Mouse (Mus musculus): ENCODE measurements around the gene Ccnb2.

Gene Ccnb2

DNA sequence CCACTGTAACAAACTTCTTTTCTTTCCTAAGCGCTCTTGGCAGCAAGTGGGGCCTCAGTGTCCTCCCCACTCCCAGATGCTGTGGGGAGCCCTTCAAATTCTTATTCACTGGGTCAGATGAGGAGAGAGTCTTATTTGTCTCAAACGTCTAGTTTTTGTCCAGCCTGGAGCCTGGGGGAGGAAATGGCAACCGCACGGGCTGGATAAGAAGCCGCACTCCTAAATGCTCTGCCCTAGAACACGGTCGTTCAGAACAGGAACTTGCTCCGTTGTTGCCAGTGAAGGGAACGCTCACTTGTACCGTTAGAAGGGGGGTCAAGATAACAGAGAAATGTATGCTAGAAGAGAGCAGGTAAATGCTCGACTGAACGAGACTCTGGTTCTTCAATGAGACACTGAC lies 39.3 kb downstream of the Ccnb2 start:
- no peak for DNase-seq

DNA sequence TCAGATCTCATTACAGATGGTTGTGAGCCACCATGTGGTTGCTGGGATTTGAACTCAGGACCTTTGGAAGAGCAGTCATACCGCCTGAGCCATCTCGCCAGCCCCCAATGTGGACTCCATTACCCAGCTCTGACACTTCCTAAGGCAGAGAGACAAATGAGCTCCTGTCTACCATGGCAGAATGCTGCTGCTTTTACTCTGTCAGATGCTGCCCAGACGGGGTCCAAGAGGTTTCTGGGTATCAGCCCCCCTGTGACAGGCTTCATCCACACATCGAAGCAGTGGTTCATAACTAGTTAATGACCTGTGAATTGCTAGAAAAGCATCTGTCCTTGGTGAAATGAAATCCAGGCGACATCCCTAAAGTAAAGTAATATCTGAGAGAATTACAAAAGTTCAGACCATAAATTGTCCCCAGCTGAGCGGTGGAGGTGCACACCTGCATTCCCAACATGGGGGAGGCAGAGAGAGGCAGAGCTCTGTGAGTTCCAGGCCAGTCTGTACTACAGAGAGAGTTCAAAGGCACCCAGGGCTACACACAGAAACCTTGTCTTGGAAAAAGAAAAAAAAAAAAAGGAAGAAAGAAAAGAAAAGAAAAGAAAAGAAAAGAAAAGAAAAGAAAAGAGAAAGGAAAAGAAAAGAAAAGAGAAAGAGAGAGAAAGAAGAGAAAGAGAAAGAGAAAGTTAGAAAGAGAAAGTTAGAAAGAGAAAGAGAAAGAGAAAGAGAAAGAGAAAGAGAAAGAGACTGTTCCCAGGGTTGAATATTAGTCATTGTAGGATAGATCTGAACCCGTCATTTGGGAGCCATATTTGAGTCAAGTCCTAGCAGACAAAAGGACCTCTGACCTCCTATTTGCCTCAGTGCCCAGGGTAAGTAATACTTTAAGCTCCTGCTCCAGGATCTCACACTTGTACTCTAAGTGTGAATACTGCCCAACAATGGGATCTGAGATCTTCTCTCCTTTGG lies 41.6 kb downstream of the Ccnb2 start:
- DNase-seq, result no peak

DNA sequence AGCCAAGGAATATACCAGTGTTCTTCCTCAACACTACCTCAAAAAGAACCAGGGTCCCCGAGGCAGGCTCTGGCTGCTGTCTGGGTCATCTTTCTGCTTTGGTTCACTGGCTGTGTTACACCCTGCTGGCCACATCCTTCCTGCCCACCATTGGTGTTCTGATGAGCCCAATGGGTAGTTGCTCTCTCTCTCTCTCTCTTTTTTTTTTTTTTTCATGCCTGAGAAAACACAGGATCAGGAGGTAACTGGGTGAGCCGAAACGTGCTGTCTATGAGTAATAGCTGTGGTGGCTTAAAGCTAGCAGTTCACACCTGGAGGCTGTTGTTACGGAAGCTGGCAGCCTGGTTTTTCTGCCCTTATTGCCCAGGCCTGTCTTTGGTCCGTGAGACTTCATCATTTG lies 49.7 kb downstream of the Ccnb2 start:
- no peak for DNase-seq

DNA sequence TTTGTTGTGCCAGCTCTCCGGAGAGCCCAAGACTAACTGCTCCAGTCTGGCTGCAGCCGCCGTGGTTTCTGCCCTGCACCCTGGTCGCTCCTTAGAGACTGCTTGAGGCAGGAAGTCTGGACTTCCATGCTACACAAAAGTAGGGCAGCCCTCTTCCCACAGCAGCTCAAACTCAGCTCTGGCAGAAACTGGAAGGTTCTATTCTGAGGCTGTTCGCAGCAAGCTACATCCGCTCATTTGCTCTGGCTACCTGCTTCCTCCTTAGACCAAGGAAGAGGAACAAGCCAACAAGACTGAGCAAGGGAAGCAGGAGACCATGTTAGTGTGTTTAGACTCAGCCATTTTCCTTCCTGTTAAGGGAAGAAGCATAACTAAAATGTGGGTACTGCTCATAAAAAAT lies 54.4 kb downstream of the Ccnb2 start:
- DNase-seq, result peak; percentile 72

DNA sequence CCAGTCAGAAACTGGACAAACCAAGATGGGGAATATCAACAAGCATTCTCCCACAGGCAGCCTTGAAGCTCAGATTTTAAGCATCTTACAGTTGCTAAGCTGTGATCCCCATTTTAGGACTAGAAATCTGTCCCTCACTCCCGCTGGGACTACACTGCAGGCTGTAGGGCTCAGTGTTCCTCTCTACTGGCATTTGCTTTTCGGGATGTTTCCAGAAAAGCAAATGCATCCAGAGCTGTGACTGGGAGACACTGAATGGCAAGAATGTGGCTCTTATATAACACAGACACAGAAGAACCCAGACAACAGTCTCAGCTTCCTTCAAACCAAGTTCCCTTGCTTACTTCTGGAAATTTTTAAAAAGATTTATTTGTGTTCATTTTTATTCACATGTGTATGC lies 55.4 kb downstream of the Ccnb2 start:
- DNase-seq, result no peak

DNA sequence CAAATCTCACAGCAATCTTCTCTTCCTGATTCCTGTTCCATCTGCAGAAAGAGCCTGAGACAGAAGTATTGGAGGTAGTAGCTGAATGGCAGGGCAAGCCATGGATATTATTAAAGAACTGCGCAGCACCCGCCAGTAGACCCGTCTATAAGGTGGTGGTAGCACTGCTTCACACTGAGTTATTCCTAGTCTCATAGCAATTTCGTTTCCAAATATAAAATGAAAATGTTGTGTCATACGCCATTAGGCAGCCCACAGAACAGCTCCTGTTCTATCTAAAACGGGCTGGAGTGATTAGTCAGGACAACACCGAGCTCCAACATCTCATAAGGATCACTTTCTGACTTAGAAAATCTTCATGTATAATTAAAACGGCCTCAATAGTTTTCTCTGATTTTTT lies 56.6 kb downstream of the Ccnb2 start:
- peak; percentile 31 for DNase-seq

DNA sequence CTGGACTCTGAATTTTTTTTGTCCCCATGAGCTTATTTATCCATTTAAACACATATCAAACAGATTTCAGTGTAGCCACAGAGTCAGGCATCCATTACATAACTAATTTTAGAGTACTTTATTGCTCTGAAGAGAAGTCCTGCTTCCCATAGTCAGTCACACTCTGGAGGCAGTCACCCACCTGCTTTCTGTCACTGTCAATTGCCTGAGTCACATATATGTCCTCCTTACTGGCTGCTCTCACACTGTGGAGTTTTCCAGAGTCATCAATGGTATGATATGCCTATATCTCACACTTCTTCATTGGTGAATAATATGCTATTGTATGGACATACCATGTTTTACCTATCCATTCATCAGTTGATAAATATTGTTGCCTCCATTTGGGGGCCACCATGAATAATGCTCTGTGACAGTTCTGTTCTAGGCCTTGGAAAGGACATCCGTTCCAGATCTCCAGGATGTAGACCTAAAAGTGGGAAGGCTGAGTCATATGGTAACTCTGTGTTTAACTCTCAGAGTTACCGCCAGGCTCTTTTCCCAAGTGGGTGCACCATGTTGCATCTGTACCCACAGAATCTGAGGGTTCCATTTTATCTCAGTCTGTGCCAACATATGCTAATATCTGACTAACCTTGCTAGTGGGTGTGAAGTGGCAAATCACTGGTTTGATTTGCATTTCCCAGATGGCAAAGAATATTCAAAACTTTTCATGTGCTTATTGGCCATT lies 61.8 kb downstream of the Ccnb2 start:
- DNase-seq, result peak; percentile 66

Data from layer of hippocampus, adult 9-11 months (tissue).